Mouse (Mus musculus): ENCODE measurements at regions not wholly inside any gene's neighbourhood (a gene's known extent, or its start where the extent isn't known, plus 50 kb on each side); places are given as distances from the start of the nearest gene placed in this dataset.

DNA sequence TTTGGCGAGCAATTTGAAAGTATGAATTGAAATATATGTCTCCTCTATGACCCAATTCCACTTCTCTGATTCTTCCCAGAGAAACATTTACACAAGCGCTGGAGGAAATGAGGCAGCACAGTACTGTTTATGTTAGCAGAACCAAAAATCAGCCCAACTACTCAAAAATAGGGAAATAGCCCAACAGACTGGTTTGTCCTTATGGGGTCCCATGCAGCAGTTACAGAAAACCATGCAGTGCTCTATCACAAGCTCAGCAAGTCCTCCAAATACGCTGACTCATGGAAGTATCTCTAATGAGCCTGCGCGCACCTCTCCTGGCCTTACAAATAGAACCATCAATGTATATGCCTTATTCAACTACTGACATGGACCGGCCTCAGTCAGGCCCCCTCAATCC lies 55.4 kb upstream of the Enpp6 start:
- ATAC-seq (ENCODE audit: low FRiP score, low read depth): no peak
- Histone ChIP-seq H3K27me3 (peaks cover 4% of the 10 kb centered on the region; the same call in 1 of the 2 replicates), H3K36me3 (no peaks in the 10 kb centered on the region), H3K4me3 (no peak overlapping the region), H3K9ac (replicated peaks) (no peak overlapping the region), H3K27ac (replicated peaks) (no peak overlapping the region), H3K9me3 (no peaks in the 10 kb centered on the region), H3K4me2 (replicated peaks) (no peak overlapping the region), H3K4me1 (no peaks in the 10 kb centered on the region)
- WGBS: 97% methylated on average over 6 of the region's 6 CpGs

DNA sequence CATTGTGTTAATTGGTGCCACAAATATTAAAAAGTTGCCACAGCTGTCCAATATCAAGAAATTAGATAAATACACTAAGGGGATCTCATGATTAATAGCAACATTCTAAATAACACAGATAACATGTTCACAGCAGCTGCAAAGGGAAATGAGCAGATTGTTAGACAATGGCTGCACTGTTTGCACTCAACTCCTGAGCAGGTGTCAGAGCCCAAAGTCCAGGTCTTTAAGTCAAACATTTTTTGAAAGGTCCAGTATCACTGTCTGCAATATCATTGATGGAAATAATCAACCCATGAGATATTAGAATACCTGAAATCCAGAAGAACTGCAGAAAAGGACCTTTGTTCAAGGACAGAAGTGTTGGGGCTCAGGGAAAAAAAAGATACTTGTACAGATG lies 53.4 kb upstream of the Enpp6 start:
- Histone ChIP-seq H3K27me3 (no peaks in the 10 kb centered on the region), H3K4me2 (replicated peaks) (no peak overlapping the region), H3K9ac (replicated peaks) (no peak overlapping the region), H3K4me3 (no peak overlapping the region), H3K9me3 (no peaks in the 10 kb centered on the region), H3K4me1 (no peaks in the 10 kb centered on the region), H3K27ac (replicated peaks) (no peak overlapping the region), H3K36me3 (no peaks in the 10 kb centered on the region)
- ATAC-seq (ENCODE audit: low FRiP score, low read depth): no peak

DNA sequence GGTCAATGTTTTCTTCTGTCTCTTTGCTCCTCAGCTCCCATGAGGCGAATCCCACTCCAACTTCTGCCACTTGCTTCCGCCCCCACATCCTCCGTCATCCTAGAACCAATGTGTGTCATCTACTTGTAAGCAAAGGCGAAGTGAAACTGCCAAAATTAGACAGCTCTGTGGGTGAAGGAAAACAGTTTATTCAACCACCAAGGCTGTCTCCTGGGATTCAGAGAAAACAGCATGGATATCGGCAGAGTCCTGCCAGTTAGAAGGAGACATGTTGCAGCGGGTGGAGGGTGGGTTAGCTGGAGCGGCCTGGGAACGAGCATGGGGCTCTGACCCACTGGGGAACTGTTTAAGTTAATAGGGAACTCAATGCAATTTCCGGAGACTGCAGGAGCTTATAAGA lies 52.4 kb upstream of the Enpp6 start:
- Histone ChIP-seq H3K4me1 (no peaks in the 10 kb centered on the region), H3K27me3 (no peaks in the 10 kb centered on the region), H3K4me2 (replicated peaks) (no peak overlapping the region), H3K9me3 (no peaks in the 10 kb centered on the region), H3K27ac (replicated peaks) (no peak overlapping the region), H3K9ac (replicated peaks) (no peak overlapping the region), H3K4me3 (no peak overlapping the region), H3K36me3 (no peaks in the 10 kb centered on the region)
- WGBS: 93% methylated on average over 9 of the region's 9 CpGs
- ATAC-seq (ENCODE audit: low FRiP score, low read depth): no peak

DNA sequence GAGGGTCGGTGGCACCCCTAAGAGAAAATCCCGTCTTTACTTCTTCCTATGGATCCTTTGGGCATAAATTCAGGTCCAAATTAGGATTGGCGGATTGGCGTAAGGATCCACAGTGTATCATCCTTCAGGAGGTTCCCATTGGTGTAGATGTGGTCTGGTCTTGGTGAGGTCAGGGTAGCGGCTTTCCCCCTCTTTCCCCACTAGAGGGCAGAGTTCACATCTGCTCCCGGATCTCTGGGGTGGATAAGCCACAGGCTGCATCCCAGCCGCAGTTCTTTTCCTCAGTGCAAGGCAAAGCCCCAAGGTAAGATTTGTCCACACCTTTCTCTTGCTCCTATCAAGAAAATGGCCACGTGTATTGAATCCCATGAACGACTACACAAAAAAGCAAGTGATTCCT lies 51.8 kb upstream of the Enpp6 start:
- Histone ChIP-seq H3K27me3 (no peaks in the 10 kb centered on the region), H3K9me3 (no peaks in the 10 kb centered on the region), H3K4me3 (no peak overlapping the region), H3K27ac (replicated peaks) (no peak overlapping the region), H3K9ac (replicated peaks) (no peak overlapping the region), H3K36me3 (no peaks in the 10 kb centered on the region), H3K4me1 (no peaks in the 10 kb centered on the region), H3K4me2 (replicated peaks) (no peak overlapping the region)
- peak; percentile 44; the same call in 1 of the 2 replicates for ATAC-seq (ENCODE audit: low FRiP score, low read depth)
- WGBS: 21% methylated on average over 9 of the region's 9 CpGs

DNA sequence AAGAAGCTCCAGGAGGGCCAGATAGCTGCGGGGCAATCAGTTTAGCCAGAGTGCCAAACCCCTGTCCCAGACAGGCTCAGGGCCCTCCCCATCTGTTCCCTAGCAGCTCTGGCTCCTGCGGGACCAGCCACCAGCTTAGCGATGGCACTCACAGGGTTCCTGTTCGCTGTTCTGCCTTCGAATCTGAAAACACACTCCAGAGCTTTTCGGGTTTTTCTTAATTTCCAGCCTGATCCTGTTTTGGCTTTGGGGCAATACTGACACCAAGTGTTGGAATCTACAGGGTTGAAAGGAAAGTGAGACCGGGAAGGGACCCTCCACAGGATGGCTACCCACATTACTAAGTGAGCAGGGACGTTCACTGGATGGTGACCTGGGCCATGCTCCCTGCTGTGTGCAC lies 50.6 kb upstream of the Enpp6 start:
- Histone ChIP-seq H3K4me2 (replicated peaks) (no peak overlapping the region), H3K9me3 (0 out of 2 replicates have a peak, but pooled peaks cover 4% of the 10 kb centered on the region), H3K27ac (replicated peaks) (no peak overlapping the region), H3K27me3 (no peaks in the 10 kb centered on the region), H3K9ac (replicated peaks) (0 out of 2 replicates have a peak overlapping the region, but pooled peaks have one; percentile 0), H3K36me3 (no peaks in the 10 kb centered on the region), H3K4me1 (no peaks in the 10 kb centered on the region), H3K4me3 (no peak overlapping the region)
- no peak for ATAC-seq (ENCODE audit: low FRiP score, low read depth)
- 24% methylated on average over 8 of the region's 8 CpGs for WGBS
